Mouse (Mus musculus) myocyte (in vitro differentiated cells): ENCODE results near the gene Tnrc18. TPM values are rescaled to one million over a fixed set of nuclear protein-coding genes. Genes with fewer than 3 reads are reported as not detected.

Experiments
- H3K27me3 ChIP-seq: one replicate; pipeline ENCODE4 v1.6.1; 2011; ENCODE audit not compliant: control insufficient read depth, insufficient read depth, insufficient read length
- H3K36me3 ChIP-seq: one replicate; pipeline ENCODE4 v1.6.1; 2011; ENCODE audit not compliant: control insufficient read depth, insufficient read depth
- H3K4me2 ChIP-seq: one replicate; pipeline ENCODE4 v1.6.1; 2011; ENCODE audit warnings: low read depth, control low read depth
- H3K4me3 ChIP-seq: one replicate; pipeline ENCODE4 v1.5.1; 2011; ENCODE audit warnings: mild to moderate bottlenecking, control low read depth, moderate library complexity
- H3K79me2 ChIP-seq: one replicate; pipeline ENCODE4 v1.6.1; 2011; ENCODE audit not compliant: control insufficient read depth, insufficient read depth
- H3ac ChIP-seq: one replicate; pipeline ENCODE4 v1.6.1; 2011; ENCODE audit not compliant: control insufficient read depth, insufficient read length
- CEBPB ChIP-seq: IDR thresholded peaks from 2 replicates; pipeline ENCODE4 v1.6.1; 2011; ENCODE audit warnings: mild to moderate bottlenecking, moderate library complexity; ENCODE audit not compliant: poor library complexity, insufficient read depth, severe bottlenecking
- E2F4 ChIP-seq: IDR thresholded peaks from one replicate; pipeline ENCODE4 v1.6.1; 2011; ENCODE audit warnings: mild to moderate bottlenecking, control low read depth, moderate library complexity; ENCODE audit not compliant: insufficient read depth
- MAX ChIP-seq: IDR thresholded peaks from one replicate; pipeline ENCODE4 v1.6.1; 2011; ENCODE audit warnings: low read depth, mild to moderate bottlenecking, control low read depth
- MYOD1 ChIP-seq, 3 experiments: IDR thresholded peaks; one replicate each; pipeline ENCODE4 v1.6.1; 2011; ENCODE audit warnings: control low read depth in 2 of 3, low read depth in 2 of 3, mild to moderate bottlenecking in 2 of 3, moderate library complexity in 1 of 3; ENCODE audit not compliant: insufficient read length in 2 of 3, control insufficient read depth in 1 of 3
- MYOG ChIP-seq, 3 experiments: IDR thresholded peaks; one replicate each; pipeline ENCODE4 v1.6.1; 2011; ENCODE audit warnings: control low read depth in 2 of 3, low read depth in 2 of 3, mild to moderate bottlenecking in 2 of 3; ENCODE audit not compliant: insufficient read length in 2 of 3, control insufficient read depth in 1 of 3, insufficient read depth in 1 of 3
- POLR2A ChIP-seq: IDR thresholded peaks from one replicate; pipeline ENCODE4 v1.6.1; 2011; ENCODE audit warnings: low read depth, mild to moderate bottlenecking, control low read depth, moderate library complexity; ENCODE audit not compliant: insufficient read length
- POLR2AphosphoS2 ChIP-seq: IDR thresholded peaks from one replicate; pipeline ENCODE4 v1.6.1; 2011; ENCODE audit warnings: low read depth, control low read depth; ENCODE audit not compliant: insufficient read length
- REST ChIP-seq: IDR thresholded peaks from one replicate; pipeline ENCODE4 v1.6.1; 2011; ENCODE audit warnings: mild to moderate bottlenecking, control low read depth, moderate library complexity; ENCODE audit not compliant: insufficient read depth, insufficient read length
- SRF ChIP-seq: IDR thresholded peaks from one replicate; pipeline ENCODE4 v1.6.1; 2011; ENCODE audit warnings: low read depth; ENCODE audit not compliant: control insufficient read depth, insufficient read length
- TCF12 ChIP-seq: IDR thresholded peaks from one replicate; pipeline ENCODE4 v1.6.1; 2011; ENCODE audit warnings: mild to moderate bottlenecking, control low read depth; ENCODE audit not compliant: poor library complexity, insufficient read depth, severe bottlenecking
- TCF3 ChIP-seq: IDR thresholded peaks from one replicate; pipeline ENCODE4 v1.6.1; 2011; ENCODE audit warnings: low read depth, control low read depth; ENCODE audit not compliant: insufficient read length
- USF1 ChIP-seq: IDR thresholded peaks from one replicate; pipeline ENCODE4 v1.6.1; 2011; ENCODE audit warnings: low read depth, mild to moderate bottlenecking, control low read depth, moderate library complexity
- polyA plus RNA-seq: library from polyadenylated mRNA; unstranded; fragments of >200 nt; fragmentation: generic; extraction: Trizol; gene quantifications from one replicate; pipeline ENCODE4 v1.2.1, GENCODE M21; 2012; ENCODE audit warnings: missing spikeins

Tnrc18 gene
- polyA plus RNA-seq, 1 experiment = 26.2 TPM

DNA sequence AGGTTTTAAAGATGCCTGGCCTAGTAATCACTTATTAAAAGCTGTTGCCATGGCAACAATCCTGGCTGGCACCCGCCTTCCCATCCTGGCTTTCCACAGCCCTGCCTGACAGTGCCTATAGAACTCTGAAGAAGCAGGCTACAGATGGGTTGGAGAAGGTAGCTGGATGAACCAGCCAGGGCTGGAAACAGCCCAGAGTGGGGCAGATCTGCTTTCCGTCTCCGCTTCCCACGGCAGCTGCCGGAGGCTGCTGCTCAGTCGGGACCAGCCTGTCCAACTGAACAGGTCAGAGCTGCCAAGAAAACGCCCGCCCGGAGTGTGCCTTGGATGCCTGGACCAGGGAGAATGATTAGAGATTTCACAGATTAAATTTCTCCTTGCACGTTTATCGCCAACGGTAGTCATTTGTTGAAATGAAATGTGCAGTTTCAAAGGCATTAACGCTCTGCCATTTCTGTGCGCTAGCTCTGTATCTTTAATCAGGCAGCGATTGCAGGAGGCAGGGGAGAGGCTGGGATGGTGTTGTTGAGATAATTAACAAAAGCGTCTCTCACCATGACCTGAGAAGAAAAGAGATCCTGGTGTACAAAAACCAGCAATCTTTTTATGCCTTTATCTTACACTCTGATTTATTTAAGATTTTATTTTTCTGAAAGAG lies 56.0 kb downstream of the Tnrc18 start:
- Histone ChIP-seq H3K36me3 (peaks cover 21% of the 10 kb centered on the region), H3K4me2 (no peak overlapping the region), H3ac (no peak overlapping the region), H3K4me3 (no peak overlapping the region), H3K79me2 (peaks cover 5% of the 10 kb centered on the region), H3K27me3 (no peaks in the 10 kb centered on the region)
- no peak for TF ChIP-seq POLR2AphosphoS2
- TF ChIP-seq MYOG (IDR thresholded peaks at IDR 0.05; ENCODE audit: control insufficient read depth in 1 of 3, insufficient read depth in 1 of 3, insufficient read length in 2 of 3, low read depth in 2 of 3) = no peak
- TF ChIP-seq USF1 = no peak
- TF ChIP-seq TCF12 = no peak
- no peak for TF ChIP-seq E2F4
- TF ChIP-seq TCF3 = no peak
- no peak for TF ChIP-seq MYOD1 (IDR thresholded peaks at IDR 0.05; ENCODE audit: control insufficient read depth in 1 of 3, insufficient read length in 2 of 3, low read depth in 2 of 3)

DNA sequence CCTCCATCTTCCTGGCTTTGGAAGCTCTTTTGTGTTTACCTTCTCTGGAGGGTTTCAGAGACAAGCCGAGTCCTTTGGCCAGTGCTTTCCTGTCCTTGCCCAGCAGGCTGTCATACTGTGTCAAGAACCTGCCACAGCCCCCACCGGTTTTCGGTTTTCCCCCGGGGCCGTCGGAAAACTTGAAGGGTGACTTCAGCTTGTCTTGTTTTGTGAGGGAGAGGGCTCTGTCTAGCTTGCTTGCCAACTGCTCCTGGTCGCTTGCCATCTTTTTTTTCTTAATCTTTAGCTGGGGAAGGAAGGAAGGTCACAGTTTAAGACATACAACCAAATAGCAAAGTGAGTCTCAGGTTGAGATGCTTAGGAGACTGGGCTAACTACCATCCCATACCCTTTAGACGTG lies 57.7 kb downstream of the Tnrc18 start:
- H3K27me3 ChIP-seq = no peaks in the 10 kb centered on the region
- H3K79me2 ChIP-seq = peaks cover 5% of the 10 kb centered on the region
- no peak overlapping the region for H3K4me2 ChIP-seq
- no peak for TF ChIP-seq TCF12
- TF ChIP-seq USF1 = no peak
- no peak for TF ChIP-seq E2F4
- no peak for TF ChIP-seq MYOD1 (IDR thresholded peaks at IDR 0.05; ENCODE audit: control insufficient read depth in 1 of 3, insufficient read length in 2 of 3, low read depth in 2 of 3)
- TF ChIP-seq POLR2AphosphoS2 = no peak
- no peak for TF ChIP-seq CEBPB
- no peak for TF ChIP-seq REST
- TF ChIP-seq MAX = no peak
- TF ChIP-seq POLR2A = no peak
- TF ChIP-seq MYOG (IDR thresholded peaks at IDR 0.05; ENCODE audit: control insufficient read depth in 1 of 3, insufficient read depth in 1 of 3, insufficient read length in 2 of 3, low read depth in 2 of 3) = no peak
- TF ChIP-seq SRF = no peak
- TF ChIP-seq TCF3 = no peak
- peaks cover 17% of the 10 kb centered on the region for H3K36me3 ChIP-seq
- H3K4me3 ChIP-seq = no peak overlapping the region
- H3ac ChIP-seq = no peak overlapping the region

- TF ChIP-seq TCF3 (no peak), TCF12 (no peak), E2F4 (no peak), POLR2AphosphoS2 (no peak), POLR2A (no peak), USF1 (no peak)
- Histone ChIP-seq H3K4me2 (no peak overlapping the region), H3K27me3 (no peaks in the 10 kb centered on the region)
Observed at GRCm38 (mm10) chr5:142752241-142752640, 65.2 kb downstream of the Tnrc18 start.

DNA sequence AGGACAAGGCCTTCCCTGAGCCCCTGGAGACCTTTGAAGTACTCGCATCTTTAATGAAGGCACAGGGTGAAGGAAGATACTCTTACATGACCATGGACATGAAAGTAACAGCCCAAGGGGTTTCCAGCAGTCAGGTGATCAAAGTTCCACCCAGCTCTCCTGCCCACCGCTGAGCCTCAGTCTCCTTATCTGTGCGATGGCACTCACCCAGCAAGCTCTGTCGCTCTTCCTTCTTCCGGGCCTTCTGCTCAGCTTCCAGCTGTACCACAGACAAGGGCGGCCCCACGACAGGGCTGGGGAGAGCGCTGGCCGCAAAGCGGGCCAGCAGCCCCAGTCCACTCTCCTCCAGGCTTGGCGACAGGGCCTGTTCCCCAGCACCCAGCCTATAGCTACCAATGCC lies 67.3 kb downstream of the Tnrc18 start:
- Histone ChIP-seq H3K79me2 (no peaks in the 10 kb centered on the region), H3K4me2 (no peak overlapping the region), H3ac (no peak overlapping the region), H3K36me3 (peaks cover 16% of the 10 kb centered on the region), H3K4me3 (no peak overlapping the region), H3K27me3 (no peaks in the 10 kb centered on the region)
- TF ChIP-seq USF1 (no peak), TCF12 (no peak), POLR2AphosphoS2 (no peak), MYOG (IDR thresholded peaks at IDR 0.05; ENCODE audit: control insufficient read depth in 1 of 3, insufficient read depth in 1 of 3, insufficient read length in 2 of 3, low read depth in 2 of 3) (no peak), MYOD1 (IDR thresholded peaks at IDR 0.05; ENCODE audit: control insufficient read depth in 1 of 3, insufficient read length in 2 of 3, low read depth in 2 of 3) (no peak), POLR2A (no peak), SRF (no peak), TCF3 (no peak)

More at GRCm38 (mm10) chr5:142752241-142752640, 65.2 kb downstream of the Tnrc18 start:
- Histone ChIP-seq H3ac (no peak overlapping the region), H3K4me3 (no peak overlapping the region), H3K36me3 (peaks cover 9% of the 10 kb centered on the region), H3K79me2 (peaks cover 5% of the 10 kb centered on the region)

DNA sequence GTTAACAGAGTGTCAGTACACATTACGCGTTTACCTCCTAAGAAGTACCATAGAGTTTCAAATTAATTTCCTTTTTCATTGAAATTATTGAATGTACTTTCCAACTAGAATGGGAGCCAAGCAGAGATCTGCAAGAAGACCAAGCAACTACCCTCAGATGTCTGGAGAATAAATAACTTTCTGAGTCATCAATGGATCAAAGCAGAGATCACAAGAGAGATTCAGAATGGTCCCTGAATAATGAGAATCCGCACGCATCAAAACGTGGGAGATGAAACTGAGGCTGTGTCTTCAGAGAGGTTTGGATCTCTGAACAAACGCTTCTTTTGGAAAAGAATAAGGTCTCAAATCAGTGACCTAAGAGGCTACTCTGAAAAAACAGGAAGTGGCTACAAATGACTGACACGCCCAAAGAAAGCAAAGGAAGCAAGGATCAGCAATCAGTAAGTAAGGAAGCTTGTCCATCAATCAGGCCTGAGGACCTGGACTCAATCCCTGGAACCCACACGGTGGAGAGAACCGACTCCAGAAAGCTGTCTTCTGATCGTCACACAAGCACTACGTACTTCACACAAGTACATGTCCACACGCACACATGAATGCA lies 70.3 kb downstream of the Tnrc18 start:
- H3K27me3 ChIP-seq = no peaks in the 10 kb centered on the region
- H3ac ChIP-seq = no peak overlapping the region
- no peak overlapping the region for H3K4me2 ChIP-seq
- H3K4me3 ChIP-seq = no peak overlapping the region
- TF ChIP-seq TCF12 (no peak), MYOD1 (IDR thresholded peaks at IDR 0.05; ENCODE audit: control insufficient read depth in 1 of 3, insufficient read length in 2 of 3, low read depth in 2 of 3) (no peak), SRF (no peak), CEBPB (no peak), REST (no peak), USF1 (no peak), TCF3 (no peak), MYOG (IDR thresholded peaks at IDR 0.05; ENCODE audit: control insufficient read depth in 1 of 3, insufficient read depth in 1 of 3, insufficient read length in 2 of 3, low read depth in 2 of 3) (no peak), POLR2AphosphoS2 (no peak), POLR2A (no peak), MAX (no peak), E2F4 (no peak)
- no peaks in the 10 kb centered on the region for H3K79me2 ChIP-seq
- H3K36me3 ChIP-seq = peaks cover 21% of the 10 kb centered on the region
